Mouse (Mus musculus) adrenal gland, adult 2 months (tissue): ENCODE data around the gene Styk1. TPM values are rescaled to one million over a fixed set of nuclear protein-coding genes. Genes with fewer than 3 reads are reported as not detected.
A peak's percentile ranks its signal among the peaks of the same experiment; 100 is the strongest.
"Not testable (repeated sequence)": the region's sequence is repeated elsewhere in the genome, so short reads cannot be mapped to it uniquely, and the experiment has no call there.

Experiments
- DNase-seq: peaks from one replicate; pipeline ENCODE4 v3.0.0; 2021
- polyA plus RNA-seq: library from polyadenylated mRNA; depleted of rRNA; stranded (reverse); fragments of >200 nt; gene quantifications from 2 replicates; pipeline ENCODE4 v1.2.3, GENCODE M21; 2012; rRNA removed
- total RNA-seq, 2 experiments: library from RNA; stranded (reverse); gene quantifications; 2 replicates each; pipeline ENCODE4 v1.2.3; 2021

Styk1 gene
- total and polyA plus RNA-seq, 3 experiments, result 0.12 to 0.52 TPM; not detected in 1

- DNase-seq, result peak; percentile 88
Measured at GRCm38 (mm10) chr6:131292991-131293788, 60.2 kb downstream of the Styk1 start, which contains the start of gene Magohb. TSS of gene Magohb (minus strand) at chr6:131293244.

GRCm38 (mm10) chr6:131292276-131292990 is 61.0 kb downstream of the Styk1 start:
- DNase-seq, result no peak

- DNase-seq, result peak; percentile 30
Measured at GRCm38 (mm10) chr6:131290430-131290829, 63.0 kb downstream of the Styk1 start.

GRCm38 (mm10) chr6:131278160-131278559 is 75.2 kb downstream of the Styk1 start:
- DNase-seq, result not testable (repeated sequence)

- DNase-seq, result no peak
Measured at GRCm38 (mm10) chr6:131276659-131277058, 76.7 kb downstream of the Styk1 start.

GRCm38 (mm10) chr6:131272311-131272710 is 81.1 kb downstream of the Styk1 start:
- DNase-seq, result no peak

- no peak for DNase-seq
Measured at GRCm38 (mm10) chr6:131270312-131270711, 83.1 kb downstream of the Styk1 start.

GRCm38 (mm10) chr6:131269599-131269998 is 83.8 kb downstream of the Styk1 start:
- DNase-seq, result no peak

- DNase-seq, result no peak
Measured at GRCm38 (mm10) chr6:131264175-131264574, 89.2 kb downstream of the Styk1 start.

- DNase-seq, result no peak
Measured at GRCm38 (mm10) chr6:131262778-131263177, 90.6 kb downstream of the Styk1 start.

- no peak for DNase-seq
Measured at GRCm38 (mm10) chr6:131262009-131262408, 91.4 kb downstream of the Styk1 start.

Other genes with a start within 250 kb of the Styk1 start
- gene Klra2, start 106.2 kb downstream of the Styk1 start, total RNA-seq, result 1 to 10 TPM; 1.9 to 5.7 TPM
- gene Klra2, start 106.2 kb downstream of the Styk1 start, polyA plus RNA-seq, result 0.17 and 0.27 TPM in 2 replicates
- gene Magohb, start 60.4 kb downstream of the Styk1 start, total RNA-seq, result 1 to 10 TPM; 8.1 to 9.2 TPM
- not detected in 2 replicates for gene Magohb, start 60.4 kb downstream of the Styk1 start, polyA plus RNA-seq
- gene Ybx3, start 34.9 kb upstream of the Styk1 start, total RNA-seq, result 100 to 1,000 TPM; 187 to 267 TPM
- 60.1 and 184 TPM in 2 replicates for gene Ybx3, start 34.9 kb upstream of the Styk1 start, polyA plus RNA-seq
- gene 5430401F13Rik, start 132.8 kb upstream of the Styk1 start, total RNA-seq, result not detected
- not detected in 2 replicates for gene 5430401F13Rik, start 132.8 kb upstream of the Styk1 start, polyA plus RNA-seq
- not detected for gene Gm6619, start 132.8 kb upstream of the Styk1 start, total RNA-seq
- not detected in 2 replicates for gene Gm6619, start 132.8 kb upstream of the Styk1 start, polyA plus RNA-seq